Comparison of ENCODE assay signal across 16 mouse cellular contexts in genomic region chr2:66767980-66768379, GRCm38 (mm10).
"Had no signal": no experiment of that assay in that cellular context is flagged by ENCODE, and none has a peak within 500 bp of the region (broad histone marks: within the 10 kb centered on the region; RNA-seq: fewer than 3 reads in every experiment).

No protein-coding gene starts in this region.

- H3K27ac ChIP-seq: neural tube, embryonic 13.5 days; neural tube, embryonic 15.5 days; stomach, embryonic 15.5 days; stomach, postnatal 0 days had no signal

- H3K4me1 ChIP-seq: neural tube, embryonic 13.5 days; neural tube, embryonic 15.5 days; stomach, embryonic 15.5 days had no signal

- DNase-seq: retina, postnatal 1 day; right cerebral cortex, adult 18-20 months; right cerebral cortex, postnatal 14 days; right cerebral cortex, postnatal 25 days; right cerebral cortex, postnatal 4 days; spleen, adult 18-20 months; thymus, adult 18-20 months; thymus, adult 2 months; thymus, postnatal 14 days; thymus, postnatal 25 days; thymus, postnatal 36 days; thymus, postnatal 4 days had no signal

- H3K4me3 ChIP-seq: neural tube, embryonic 13.5 days; neural tube, embryonic 15.5 days; stomach, embryonic 15.5 days had no signal

- H3K36me3 ChIP-seq: neural tube, embryonic 13.5 days; neural tube, embryonic 15.5 days; stomach, embryonic 15.5 days had no signal

- H3K9me3 ChIP-seq: neural tube, embryonic 13.5 days; neural tube, embryonic 15.5 days; stomach, embryonic 15.5 days had no signal

- H3K9ac ChIP-seq: neural tube, embryonic 13.5 days; neural tube, embryonic 15.5 days; stomach, embryonic 15.5 days had no signal

- H3K27me3 ChIP-seq: neural tube, embryonic 13.5 days; neural tube, embryonic 15.5 days; stomach, embryonic 15.5 days had no signal

- H3K4me2 ChIP-seq: neural tube, embryonic 13.5 days; neural tube, embryonic 15.5 days; stomach, embryonic 15.5 days had no signal
